23 mouse cellular contexts compared by ENCODE assay signal in genomic region chr16:91833981-91834380, GRCm38 (mm10).
A peak's percentile ranks its signal among the peaks of the same experiment; 100 is the strongest.
DNase-seq lines count a peak whose midpoint lies in the region; ATAC-seq and TF ChIP-seq lines count a peak whose summit lies in the region.
"Had no signal": no experiment of that assay in that cellular context is flagged by ENCODE, and none has a peak within 500 bp of the region (broad histone marks: within the 10 kb centered on the region; RNA-seq: fewer than 3 reads in every experiment).

No protein-coding gene starts in this region.

- peaks cover 5% of the 10 kb centered on the region for H3K36me3 ChIP-seq in liver, adult 2 months (ENCODE audit: control insufficient read depth, insufficient read depth, low read length)
- H3K36me3 ChIP-seq in liver, postnatal 0 days (replicated peaks; ENCODE audit: insufficient read depth, low read length), result peaks cover 22% of the 10 kb centered on the region
- H3K36me3 ChIP-seq in forebrain, embryonic 14.5 days (ENCODE audit: control insufficient read depth, insufficient read depth, low read length), result peaks cover 31% of the 10 kb centered on the region

- no peak for TF ChIP-seq CTCF in liver, adult 2 months (IDR thresholded peaks at IDR 0.05; ENCODE audit: low read depth, low read length)
- no peak for TF ChIP-seq CTCF in liver, postnatal 0 days (IDR thresholded peaks at IDR 0.05; ENCODE audit: low read depth)

- H3K4me2 ChIP-seq in liver, postnatal 0 days (ENCODE audit: low read depth, low read length), result no peak overlapping the region
- no peak overlapping the region for H3K4me2 ChIP-seq in forebrain, embryonic 14.5 days (ENCODE audit: low read length)
- H3K4me2 ChIP-seq: embryonic facial prominence, embryonic 12.5 days; forebrain, embryonic 13.5 days had no signal

- H3K79me2 ChIP-seq in liver, adult 2 months (ENCODE audit: control insufficient read depth, insufficient read depth, low read length), result peaks cover 7% of the 10 kb centered on the region; the same call in 1 of the 2 replicates

- H3K27ac ChIP-seq in liver, adult 2 months (replicated peaks; ENCODE audit: insufficient read depth, low read depth, low read length), result peak overlapping the region; percentile 15
- no peak overlapping the region for H3K27ac ChIP-seq in liver, postnatal 0 days (ENCODE audit: low read depth)
- H3K27ac ChIP-seq in forebrain, embryonic 14.5 days (ENCODE audit: low read depth, low read length), result no peak overlapping the region
- H3K27ac ChIP-seq: embryonic facial prominence, embryonic 10.5 days; embryonic facial prominence, embryonic 12.5 days; forebrain, embryonic 13.5 days had no signal

- WGBS in liver, adult 2 months, result 18% methylated on average over 1 of the region's 1 CpGs
- 71% methylated on average over 1 of the region's 1 CpGs for WGBS in liver, postnatal 0 days (ENCODE audit: insufficient replicate concordance)
- WGBS in forebrain, embryonic 14.5 days, result 95% methylated on average over 1 of the region's 1 CpGs

- no peaks in the 10 kb centered on the region for H3K9me3 ChIP-seq in liver, postnatal 0 days (ENCODE audit: low read length)
- H3K9me3 ChIP-seq in forebrain, embryonic 14.5 days (replicated peaks; ENCODE audit: control insufficient read depth, low read length), result no peaks in the 10 kb centered on the region
- H3K9me3 ChIP-seq: embryonic facial prominence, embryonic 10.5 days; embryonic facial prominence, embryonic 12.5 days; forebrain, embryonic 13.5 days; G1E had no signal

- H3K4me3 ChIP-seq in liver, adult 2 months (ENCODE audit: insufficient read depth, low read depth, low read length), result no peak overlapping the region
- no peak overlapping the region for H3K4me3 ChIP-seq in liver, postnatal 0 days (ENCODE audit: low read depth, low read length)
- no peak overlapping the region for H3K4me3 ChIP-seq in forebrain, embryonic 14.5 days (ENCODE audit: low read depth, low read length)
- H3K4me3 ChIP-seq: embryonic facial prominence, embryonic 10.5 days; embryonic facial prominence, embryonic 12.5 days; forebrain, embryonic 13.5 days had no signal

- H3K9ac ChIP-seq in liver, adult 2 months (ENCODE audit: low read depth, low read length), result no peak overlapping the region
- no peak overlapping the region for H3K9ac ChIP-seq in liver, postnatal 0 days (replicated peaks)
- no peak overlapping the region for H3K9ac ChIP-seq in forebrain, embryonic 14.5 days (ENCODE audit: low read length)
- H3K9ac ChIP-seq: embryonic facial prominence, embryonic 12.5 days; forebrain, embryonic 13.5 days had no signal

- no peak for ATAC-seq in liver, postnatal 0 days
- peak; percentile 42 for ATAC-seq in granulocyte monocyte progenitor cell, adult 5-6 weeks (replicated peaks; ENCODE audit: poor library complexity, severe bottlenecking)
- no peak for ATAC-seq in forebrain, embryonic 14.5 days
- ATAC-seq: activated CD4-positive, CD25-positive, alpha-beta regulatory T cell, adult 4 months; CD4-positive, CD25-positive, alpha-beta regulatory T cell, adult 4 months; forebrain, embryonic 13.5 days; forebrain, embryonic 16.5 days; Patski had no signal

- peak; percentile 74 for DNase-seq in liver, adult 2 months (ENCODE audit: extremely low read depth, low read depth, low spot score)
- DNase-seq in liver, postnatal 0 days, result no peak
- no peak for DNase-seq in thymus, postnatal 4 days
- no peak for DNase-seq in forebrain, embryonic 14.5 days (ENCODE audit: low spot score)
- DNase-seq: adrenal gland, adult 2 months; adrenal gland, postnatal 10 days; adrenal gland, postnatal 25 days; B cell, adult 2 months; cerebellum, adult 11-12 months; cerebellum, adult 2 months; cerebellum, adult 9-10 months; cerebellum, postnatal 10 days; cerebellum, postnatal 25 days had no signal

- H3K27me3 ChIP-seq in liver, adult 2 months (ENCODE audit: control insufficient read depth, insufficient read depth, low read length), result no peaks in the 10 kb centered on the region
- H3K27me3 ChIP-seq in liver, postnatal 0 days (ENCODE audit: insufficient read depth, low read length), result no peaks in the 10 kb centered on the region
- no peaks in the 10 kb centered on the region for H3K27me3 ChIP-seq in forebrain, embryonic 14.5 days (replicated peaks; ENCODE audit: control insufficient read depth, insufficient read depth, low read length)
- H3K27me3 ChIP-seq: CH12.LX; embryonic facial prominence, embryonic 12.5 days; forebrain, embryonic 13.5 days; Patski had no signal

- TF ChIP-seq EP300 in liver, postnatal 0 days (IDR thresholded peaks at IDR 0.05; ENCODE audit: low read depth), result no peak

- H3K4me1 ChIP-seq in liver, adult 2 months (ENCODE audit: control insufficient read depth, insufficient read depth, low read length), result peaks cover 35% of the 10 kb centered on the region
- H3K4me1 ChIP-seq in liver, postnatal 0 days (ENCODE audit: insufficient read depth), result peaks cover 7% of the 10 kb centered on the region
- H3K4me1 ChIP-seq in forebrain, embryonic 14.5 days (ENCODE audit: control insufficient read depth, insufficient read depth, low read length), result peaks cover 22% of the 10 kb centered on the region
- H3K4me1 ChIP-seq: embryonic facial prominence, embryonic 12.5 days had no signal

- TF ChIP-seq POLR2A in liver, adult 2 months (IDR thresholded peaks at IDR 0.05; ENCODE audit: extremely low read depth, insufficient read depth, low read length), result no peak
